Mouse (Mus musculus) brain, embryonic 14.5 days (tissue): Measurements from ENCODE around the gene Lect2.

Experiments used
- CTCF ChIP-seq: fragments of 200-500 bp; IDR thresholded peaks from 2 replicates; pipeline ENCODE4 v1.5.1; 2012; ENCODE audit warnings: inconsistent platforms, mild to moderate bottlenecking, moderate library complexity, borderline replicate concordance; ENCODE audit not compliant: insufficient read depth, insufficient read length; ENCODE audit errors: extremely low read depth
- POLR2A ChIP-seq: fragments of 200-500 bp; IDR thresholded peaks from 2 replicates; pipeline ENCODE4 v1.6.1; 2012; ENCODE audit warnings: mild to moderate bottlenecking, inconsistent platforms, borderline replicate concordance; ENCODE audit not compliant: poor library complexity, insufficient read depth, insufficient read length, severe bottlenecking; ENCODE audit errors: extremely low read depth

GRCm38 (mm10) chr13:56591939-56592338, 43.6 kb upstream of the Lect2 start:
- no peak for TF ChIP-seq CTCF
- TF ChIP-seq POLR2A = no peak
